Mouse (Mus musculus): Measurements from ENCODE around the gene Zdhhc12. TPM values are rescaled to one million over a fixed set of nuclear protein-coding genes. Genes with fewer than 3 reads are reported as not detected.

Gene Zdhhc12
- total RNA-seq, 2 experiments from 2014 or later, result 5.2 to 5.6 TPM

- intact Hi-C loops (cut with DNase I), result loop anchor here (2.0 kb wide), 1 partner anchor 54 kb away; no protein-coding TSS in a partner anchor
- peak; percentile 81 to 90 for DNase-seq
These were observed 51.0 kb downstream of the Zdhhc12 start for GRCm38 (mm10) chr2:30042445-30042844.

Other genes starting within 250 kb of the Zdhhc12 start
- 10 to 100 TPM in 1 of 2 experiments, 1 to 10 TPM in 1; 9.3 to 10.3 TPM for gene Cercam, start 224.5 kb downstream of the Zdhhc12 start, total RNA-seq (2021)
- gene Odf2, start 204.4 kb downstream of the Zdhhc12 start, total RNA-seq (2021), result 10 to 100 TPM; 24.5 to 29.1 TPM
- 10 to 100 TPM; 25.1 to 25.2 TPM for gene Gle1, start 158.2 kb downstream of the Zdhhc12 start, total RNA-seq (2021)
- 100 to 1,000 TPM; 255 TPM for gene Sptan1, start 128.1 kb downstream of the Zdhhc12 start, total RNA-seq (2021)
- gene Wdr34, start 44.8 kb downstream of the Zdhhc12 start, total RNA-seq (2021), result 1 to 10 TPM; 7.2 TPM
- gene Set, start 36.3 kb downstream of the Zdhhc12 start, total RNA-seq (2021), result 10 to 100 TPM; 93.9 to 97.0 TPM
- gene Pkn3, start 16.0 kb downstream of the Zdhhc12 start, total RNA-seq (2021), result 10 to 100 TPM; 10.3 to 12.2 TPM
- gene Zer1, start 30.9 kb upstream of the Zdhhc12 start, total RNA-seq (2021), result 10 to 100 TPM; 25.1 to 27.7 TPM
- 10 to 100 TPM; 18.8 to 19.6 TPM for gene Tbc1d13, start 40.1 kb upstream of the Zdhhc12 start, total RNA-seq (2021)
- 10 to 100 TPM; 74.1 to 78.0 TPM for gene Endog, start 77.8 kb upstream of the Zdhhc12 start, total RNA-seq (2021)
- 1 to 10 TPM; 5.9 to 6.3 TPM for gene Spout1, start 84.8 kb upstream of the Zdhhc12 start, total RNA-seq (2021)
- 10 to 100 TPM; 48.4 to 49.2 TPM for gene Kyat1, start 112.2 kb upstream of the Zdhhc12 start, total RNA-seq (2021)
- 10 to 100 TPM; 90.1 to 90.5 TPM for gene Lrrc8a, start 144.1 kb upstream of the Zdhhc12 start, total RNA-seq (2021)
- 1 to 10 TPM; 4.1 to 4.6 TPM for gene Gm28035, start 146.9 kb upstream of the Zdhhc12 start, total RNA-seq (2021)
- 10 to 100 TPM; 50.1 to 66.9 TPM for gene Phyhd1, start 172.6 kb upstream of the Zdhhc12 start, total RNA-seq (2021)
- gene Gm28038, start 187.4 kb upstream of the Zdhhc12 start, total RNA-seq (2021), result 1 to 10 TPM in 1 of 2 experiments, not detected in 1; 2.2 TPM
- 10 to 100 TPM; 24.5 to 24.7 TPM for gene Dolk, start 192.7 kb upstream of the Zdhhc12 start, total RNA-seq (2021)
- 10 to 100 TPM; 20.9 to 22.1 TPM for gene Nup188, start 192.7 kb upstream of the Zdhhc12 start, total RNA-seq (2021)